ENCODE assay signal across 27 mouse cellular contexts in the genomic region with DNA sequence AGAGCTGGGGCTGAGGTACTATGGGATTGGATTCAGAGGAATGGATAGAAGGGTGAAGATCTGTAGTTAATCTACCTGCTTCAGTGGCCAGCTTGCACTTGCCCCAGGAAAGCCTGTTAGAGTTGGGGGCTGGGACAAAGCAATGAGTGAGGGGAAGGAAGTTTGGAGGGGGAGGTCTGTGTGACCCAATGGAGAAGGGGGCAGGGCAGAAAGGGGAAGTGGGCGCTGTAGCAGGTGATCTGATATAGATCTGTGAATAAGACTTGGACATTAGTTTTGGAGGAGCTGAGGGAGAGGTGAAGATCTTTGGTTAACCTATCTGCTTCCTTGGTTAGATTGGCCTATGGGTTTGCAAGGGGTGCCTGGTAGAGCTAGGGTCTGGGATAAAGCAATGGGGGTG. TPM values are rescaled to one million over a fixed set of nuclear protein-coding genes. Genes with fewer than 3 reads are reported as not detected.
DNase-seq lines count a peak whose midpoint lies in the region; ATAC-seq and TF ChIP-seq lines count a peak whose summit lies in the region.
"Had no signal": no experiment of that assay in that cellular context is flagged by ENCODE, and none has a peak within 500 bp of the region (broad histone marks: within the 10 kb centered on the region; RNA-seq: fewer than 3 reads in every experiment).

No protein-coding gene starts in this region.

- H3K4me2 ChIP-seq in midbrain, embryonic 11.5 days = no peak overlapping the region
- no peak overlapping the region for H3K4me2 ChIP-seq in midbrain, postnatal 0 days (ENCODE audit: low read depth, low read length, poor library complexity, severe bottlenecking)
- no peak overlapping the region for H3K4me2 ChIP-seq in forebrain, embryonic 15.5 days (replicated peaks)
- H3K4me2 ChIP-seq: embryonic facial prominence, embryonic 13.5 days; forebrain, embryonic 13.5 days; heart, embryonic 13.5 days; hindbrain, embryonic 12.5 days; hindbrain, embryonic 15.5 days had no signal

- H3K27ac ChIP-seq in midbrain, embryonic 11.5 days (ENCODE audit: low read depth, low read length) = no peak overlapping the region
- H3K27ac ChIP-seq in midbrain, postnatal 0 days (ENCODE audit: low read depth, low read length) = no peak overlapping the region
- no peak overlapping the region for H3K27ac ChIP-seq in forebrain, embryonic 15.5 days (replicated peaks)
- H3K27ac ChIP-seq: embryonic facial prominence, embryonic 10.5 days; embryonic facial prominence, embryonic 13.5 days; forebrain, embryonic 13.5 days; heart, adult 2 months; heart, embryonic 10.5 days; heart, embryonic 13.5 days; hindbrain, embryonic 12.5 days; hindbrain, embryonic 15.5 days had no signal

- H3K36me3 ChIP-seq in midbrain, embryonic 11.5 days (ENCODE audit: control insufficient read depth, insufficient read depth, low read length) = no peaks in the 10 kb centered on the region
- H3K36me3 ChIP-seq in midbrain, postnatal 0 days (ENCODE audit: insufficient read depth, low read length) = no peaks in the 10 kb centered on the region
- H3K36me3 ChIP-seq in forebrain, embryonic 15.5 days = no peaks in the 10 kb centered on the region
- H3K36me3 ChIP-seq: embryonic facial prominence, embryonic 10.5 days; embryonic facial prominence, embryonic 13.5 days; heart, embryonic 10.5 days; heart, embryonic 13.5 days; hindbrain, embryonic 12.5 days; hindbrain, embryonic 15.5 days had no signal

- H3K27me3 ChIP-seq in midbrain, embryonic 11.5 days (ENCODE audit: control insufficient read depth, insufficient read depth, low read length) = no peaks in the 10 kb centered on the region
- no peaks in the 10 kb centered on the region for H3K27me3 ChIP-seq in midbrain, postnatal 0 days (ENCODE audit: insufficient read depth, low read length)
- H3K27me3 ChIP-seq in forebrain, embryonic 15.5 days = no peaks in the 10 kb centered on the region
- H3K27me3 ChIP-seq: embryonic facial prominence, embryonic 13.5 days; heart, embryonic 13.5 days; hindbrain, embryonic 12.5 days; hindbrain, embryonic 15.5 days had no signal

- TF ChIP-seq CTCF in midbrain, postnatal 0 days (IDR thresholded peaks at IDR 0.05) = no peak

- H3K4me3 ChIP-seq in midbrain, embryonic 11.5 days (ENCODE audit: low read depth, low read length) = no peak overlapping the region
- no peak overlapping the region for H3K4me3 ChIP-seq in midbrain, postnatal 0 days (ENCODE audit: low read depth, low read length)
- no peak overlapping the region for H3K4me3 ChIP-seq in forebrain, embryonic 15.5 days
- H3K4me3 ChIP-seq: embryonic facial prominence, embryonic 10.5 days; embryonic facial prominence, embryonic 13.5 days; erythroblast, embryonic 14.5 days; forebrain, embryonic 13.5 days; heart, adult 2 months; heart, embryonic 10.5 days; heart, embryonic 13.5 days; hindbrain, embryonic 12.5 days; hindbrain, embryonic 15.5 days had no signal

- WGBS in midbrain, embryonic 11.5 days = 88% methylated on average over 1 of the region's 1 CpGs
- 92% methylated on average over 1 of the region's 1 CpGs for WGBS in midbrain, postnatal 0 days
- WGBS in forebrain, embryonic 15.5 days = 90% methylated on average over 1 of the region's 1 CpGs

- ATAC-seq in midbrain, embryonic 11.5 days (ENCODE audit: low FRiP score) = no peak
- ATAC-seq in midbrain, postnatal 0 days (ENCODE audit: low FRiP score) = no peak
- ATAC-seq in common myeloid progenitor, adult 5-6 weeks (replicated peaks; ENCODE audit: low read depth, poor library complexity, severe bottlenecking) = peak; percentile 63
- peak; percentile 33 for ATAC-seq in megakaryocyte, adult 5-6 weeks (ENCODE audit: poor library complexity, severe bottlenecking)
- no peak for ATAC-seq in forebrain, embryonic 15.5 days (replicated peaks)
- ATAC-seq: forebrain, embryonic 13.5 days; forebrain, postnatal 0 days; intestine, postnatal 0 days; Patski had no signal

- H3K9ac ChIP-seq in midbrain, embryonic 11.5 days (ENCODE audit: low read length) = no peak overlapping the region
- no peak overlapping the region for H3K9ac ChIP-seq in midbrain, postnatal 0 days (replicated peaks; ENCODE audit: low read length, poor library complexity, severe bottlenecking)
- no peak overlapping the region for H3K9ac ChIP-seq in forebrain, embryonic 15.5 days (replicated peaks)
- H3K9ac ChIP-seq: embryonic facial prominence, embryonic 13.5 days; forebrain, embryonic 13.5 days; forebrain, postnatal 0 days; heart, embryonic 13.5 days; hindbrain, embryonic 12.5 days; hindbrain, embryonic 15.5 days had no signal

- H3K9me3 ChIP-seq in midbrain, embryonic 11.5 days (ENCODE audit: control insufficient read depth, low read length) = no peaks in the 10 kb centered on the region
- no peaks in the 10 kb centered on the region for H3K9me3 ChIP-seq in midbrain, postnatal 0 days (ENCODE audit: low read length)
- no peaks in the 10 kb centered on the region for H3K9me3 ChIP-seq in forebrain, embryonic 15.5 days
- H3K9me3 ChIP-seq: embryonic facial prominence, embryonic 10.5 days; embryonic facial prominence, embryonic 13.5 days; forebrain, embryonic 13.5 days; heart, embryonic 10.5 days; heart, embryonic 13.5 days; hindbrain, embryonic 12.5 days; hindbrain, embryonic 15.5 days had no signal

- no peaks in the 10 kb centered on the region for H3K4me1 ChIP-seq in midbrain, embryonic 11.5 days (ENCODE audit: control insufficient read depth, insufficient read depth, low read length)
- H3K4me1 ChIP-seq in midbrain, postnatal 0 days (ENCODE audit: insufficient read depth, low read length) = no peaks in the 10 kb centered on the region
- 0 out of 2 replicates have a peak, but pooled peaks cover 13% of the 10 kb centered on the region for H3K4me1 ChIP-seq in forebrain, embryonic 15.5 days
- H3K4me1 ChIP-seq: embryonic facial prominence, embryonic 10.5 days; embryonic facial prominence, embryonic 13.5 days; heart, embryonic 10.5 days; hindbrain, embryonic 15.5 days had no signal

- peak; percentile 17 for DNase-seq in midbrain, embryonic 11.5 days (ENCODE audit: low spot score, missing footprints)
- DNase-seq in midbrain, postnatal 0 days (ENCODE audit: low spot score) = no peak
- DNase-seq in urinary bladder, postnatal 36 days (ENCODE audit: low spot score in 2 of 2) = no peak
- DNase-seq: adrenal gland, postnatal 10 days; adrenal gland, postnatal 36 days; cerebellum, adult 2 months; cerebellum, adult 9-11 months; cerebellum, postnatal 25 days; embryo, embryonic 11 days; forebrain, postnatal 0 days; gastrocnemius, postnatal 25 days; heart, adult 2 months; heart, postnatal 14 days; heart, postnatal 4 days had no signal

RNA-seq across cellular contexts. Expression of a gene that starts 20.2 kb away (rescaled TPM):
- 20.4 and 22.7 TPM in 2 replicates for polyA plus RNA-seq in midbrain, embryonic 11.5 days (2014; fragmentation: Nextera tagmentation; extraction: Ambion mirVana)
- total RNA-seq in midbrain, postnatal 0 days (2014; rRNA removed) = 46.0 and 48.0 TPM in 2 replicates
- 14.4 and 17.1 TPM in 2 replicates for polyA plus RNA-seq in midbrain, postnatal 0 days (2015; fragmentation: Nextera tagmentation; extraction: Ambion mirVana)
- 17.9 and 19.6 TPM in 2 replicates for total RNA-seq in common myeloid progenitor, adult 5-6 weeks (2017)
- 33.2 and 49.0 TPM in 2 replicates for total RNA-seq in megakaryocyte, adult 5-6 weeks (2015)
- 18.4 and 26.0 TPM in 2 replicates for total RNA-seq in megakaryocyte, adult 5-6 weeks (2017)
- polyA plus RNA-seq in forebrain, embryonic 15.5 days (2015; fragmentation: Nextera tagmentation; extraction: Ambion mirVana) = 21.6 and 23.7 TPM in 2 replicates

Comparison
In these comparisons a context has a peak if more than half of its experiments do, and no peak if none do; other contexts are left out.
1. ATAC-seq: peak in common myeloid progenitor, adult 5-6 weeks (single experiment) and megakaryocyte, adult 5-6 weeks (single experiment); none in midbrain, embryonic 11.5 days (single experiment), midbrain, postnatal 0 days (single experiment) and forebrain, embryonic 15.5 days (single experiment).